Mouse (Mus musculus) spleen, postnatal 36 days (tissue): Measurements from ENCODE around the gene Hs3st6.
"Not testable (repeated sequence)": the region's sequence is repeated elsewhere in the genome, so short reads cannot be mapped to it uniquely, and the experiment has no call there.

Source experiments
- DNase-seq, 2 experiments: peaks; one replicate each; pipeline ENCODE4 v3.0.0; 2022; ENCODE audit warnings: low spot score in 2 of 2, mixed read lengths in 1 of 2

Gene Hs3st6

DNA sequence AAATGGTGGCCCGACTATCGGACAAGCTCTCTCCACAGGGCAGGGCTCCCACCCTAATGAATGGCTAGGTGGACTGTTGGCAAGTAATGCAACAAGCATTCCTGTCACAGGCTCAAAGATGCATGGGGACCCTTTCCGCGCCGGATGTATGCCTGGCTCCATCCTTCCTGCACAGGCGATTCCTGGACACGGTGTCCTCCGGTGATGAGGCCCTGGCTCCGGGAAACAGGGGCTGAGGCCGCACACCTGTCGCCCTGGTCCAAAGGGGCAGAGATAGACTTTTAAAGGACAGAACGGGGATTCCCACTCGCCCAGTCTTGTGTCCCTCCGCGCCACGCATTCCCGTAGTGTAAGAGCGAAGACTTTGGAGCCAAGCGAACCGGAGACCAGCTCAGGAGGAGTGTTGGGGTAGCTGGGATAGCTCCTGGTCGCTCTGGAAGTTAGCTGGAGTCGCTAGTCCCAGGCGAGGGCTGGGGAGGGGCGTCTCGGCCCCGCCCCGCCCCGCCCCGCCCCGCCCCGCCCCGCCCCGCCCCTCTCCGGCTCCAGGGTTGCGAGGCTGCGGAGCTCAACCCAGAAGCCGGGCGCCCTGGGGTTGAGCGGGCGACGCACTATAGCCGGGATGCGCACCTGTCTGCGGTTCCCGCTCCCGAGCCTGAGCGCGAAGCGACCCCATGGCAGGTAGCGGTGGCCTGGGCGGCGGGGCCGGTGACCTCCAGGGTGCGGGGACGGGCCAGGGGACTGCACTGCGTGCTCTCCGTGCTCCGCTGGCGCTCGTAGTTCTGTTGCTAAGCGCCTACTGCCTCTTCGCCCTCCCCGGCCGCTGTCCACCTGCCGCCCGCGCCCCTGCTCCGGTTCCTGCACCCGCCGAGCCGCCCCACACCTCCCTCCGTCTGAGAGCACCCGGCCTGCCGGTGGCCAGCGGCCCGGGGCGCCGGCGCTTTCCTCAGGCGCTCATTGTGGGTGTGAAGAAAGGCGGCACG is at the start of gene Hs3st6:
Gene Hs3st6, plus strand, starts transcription at position 574 of the 980 bp plus-strand sequence.
- DNase-seq = no peak

DNA sequence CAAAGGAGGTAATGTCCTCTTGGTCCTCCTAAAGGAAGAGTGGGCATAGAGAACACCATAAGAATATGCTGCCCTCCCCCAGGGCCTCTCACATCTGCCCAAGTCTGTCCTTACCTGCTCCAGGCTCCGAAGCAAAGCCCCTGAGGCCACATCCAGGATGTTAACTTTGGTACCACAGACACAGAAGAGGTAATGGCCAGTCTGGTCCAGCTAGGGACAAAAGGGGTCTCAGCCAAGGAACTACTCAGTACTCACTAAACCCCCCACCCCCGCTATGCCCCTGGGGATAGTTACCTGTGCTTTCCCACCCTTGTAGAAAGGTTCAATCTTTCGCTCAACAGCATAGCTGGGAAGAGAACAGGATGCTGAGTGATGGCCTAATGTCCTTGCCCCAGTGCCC is 47.0 kb upstream of the Hs3st6 start:
- no peak for DNase-seq

DNA sequence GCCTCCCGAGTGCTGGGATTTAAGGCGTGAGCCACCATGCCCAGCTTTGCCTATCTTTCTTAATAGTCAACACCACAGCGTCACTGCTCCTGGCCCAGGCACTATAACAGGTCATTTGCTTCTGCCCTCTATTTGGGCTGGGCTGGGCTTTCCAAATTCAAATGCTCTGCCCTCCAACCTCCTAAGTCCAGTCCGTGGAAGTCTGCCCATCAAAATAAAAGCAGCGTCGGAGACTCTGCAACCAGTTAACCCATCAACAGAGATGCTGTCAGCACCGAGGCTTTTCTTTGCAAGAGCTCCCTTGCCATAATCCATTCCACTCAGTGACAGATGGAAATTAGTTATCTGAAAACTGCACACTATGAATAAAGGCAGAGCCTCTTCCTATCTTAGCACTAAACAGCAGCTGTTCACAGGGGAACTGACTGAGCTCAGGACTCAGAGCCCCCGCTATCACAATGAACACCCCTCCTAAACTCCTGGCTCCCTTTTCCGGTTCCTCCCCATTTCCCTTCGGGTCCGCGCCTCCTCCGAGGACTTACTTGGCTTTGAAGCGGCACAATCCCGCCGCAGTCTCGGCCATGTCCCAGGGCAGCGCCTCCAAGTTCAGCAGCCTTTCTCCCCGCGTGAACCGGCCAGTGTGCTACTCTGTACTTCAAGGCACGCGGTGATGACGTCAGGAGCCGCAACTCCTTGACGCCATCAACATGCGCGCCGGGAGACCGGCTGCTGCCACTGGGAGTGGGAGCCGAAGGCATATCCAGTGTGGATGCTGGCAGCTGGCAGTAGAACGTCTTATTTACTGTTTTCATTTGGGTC is 45.6 kb upstream of the Hs3st6 start, which contains the start of gene Tbl3:
Gene Tbl3, minus strand, starts transcription at position 679 of the 819 bp plus-strand sequence.
- DNase-seq = peak; percentile 86 to 88

DNA sequence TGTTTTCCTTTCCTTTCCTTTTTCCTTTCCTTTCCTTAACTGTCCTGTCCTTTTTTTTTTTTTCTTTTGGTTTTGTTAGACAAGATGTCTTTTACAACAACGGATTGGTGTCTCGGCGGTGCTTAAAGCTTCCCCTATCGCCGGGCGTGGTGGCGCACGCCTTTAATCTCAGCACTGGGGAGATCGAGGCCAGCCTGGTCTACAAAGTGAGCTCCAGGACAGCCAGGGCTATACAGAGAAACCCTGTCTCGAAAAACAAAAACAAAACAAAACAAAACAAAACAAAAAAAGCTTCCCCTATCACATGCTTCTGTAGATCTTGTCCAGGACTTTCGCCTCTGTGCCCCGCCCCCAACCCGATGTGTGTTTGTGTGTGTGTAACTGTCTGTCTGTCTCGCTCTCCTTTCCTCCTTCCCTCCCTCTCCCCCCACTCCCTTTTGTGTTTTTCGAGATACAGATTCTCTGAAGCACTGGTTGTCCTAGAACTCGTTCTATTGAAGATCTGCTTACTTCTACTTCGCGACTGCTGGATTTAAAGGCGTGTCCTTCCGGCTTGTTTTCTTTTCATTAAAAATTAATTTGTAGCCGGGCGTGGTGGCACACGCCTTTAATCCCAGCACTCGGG is 44.9 kb upstream of the Hs3st6 start:
- no peak for DNase-seq

DNA sequence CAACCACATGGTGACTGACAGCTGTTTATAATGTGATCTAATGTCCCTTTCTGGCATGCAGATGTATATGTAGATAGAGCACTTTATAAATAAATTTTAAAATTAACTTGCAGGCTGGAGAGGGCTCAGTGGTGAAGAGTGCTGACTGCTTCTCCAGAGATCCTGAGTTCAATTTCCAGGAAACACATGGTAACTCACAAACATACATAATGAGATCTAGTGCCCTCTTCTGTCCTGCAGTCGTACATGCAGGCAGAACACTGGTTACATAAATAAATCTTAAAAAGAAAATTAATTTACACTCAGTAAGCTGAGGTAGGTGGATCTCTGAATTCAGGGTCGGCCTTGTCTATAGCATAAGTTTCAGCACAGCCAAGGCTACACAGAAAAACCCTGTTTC is 44.1 kb upstream of the Hs3st6 start:
- no peak for DNase-seq

DNA sequence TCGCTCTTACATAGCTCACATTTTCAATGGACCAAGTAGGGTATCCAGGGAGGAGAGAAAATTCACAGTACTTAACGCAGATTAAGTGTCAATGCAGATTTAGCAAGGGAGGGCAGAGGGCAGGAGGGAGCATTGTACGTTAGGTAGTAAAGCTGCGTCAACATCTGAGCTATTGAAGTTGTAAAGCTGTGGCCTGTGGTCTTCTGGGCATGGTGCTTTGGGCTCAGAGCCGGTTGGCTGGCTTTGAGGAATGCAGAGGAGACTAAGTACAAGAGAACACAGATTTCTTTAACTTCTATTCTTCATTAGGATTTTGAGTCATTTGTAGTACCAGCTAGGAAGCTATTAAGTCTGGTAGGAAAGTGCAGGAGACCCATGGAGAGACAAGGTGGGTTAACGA is 37.2 kb upstream of the Hs3st6 start:
- DNase-seq = no peak

DNA sequence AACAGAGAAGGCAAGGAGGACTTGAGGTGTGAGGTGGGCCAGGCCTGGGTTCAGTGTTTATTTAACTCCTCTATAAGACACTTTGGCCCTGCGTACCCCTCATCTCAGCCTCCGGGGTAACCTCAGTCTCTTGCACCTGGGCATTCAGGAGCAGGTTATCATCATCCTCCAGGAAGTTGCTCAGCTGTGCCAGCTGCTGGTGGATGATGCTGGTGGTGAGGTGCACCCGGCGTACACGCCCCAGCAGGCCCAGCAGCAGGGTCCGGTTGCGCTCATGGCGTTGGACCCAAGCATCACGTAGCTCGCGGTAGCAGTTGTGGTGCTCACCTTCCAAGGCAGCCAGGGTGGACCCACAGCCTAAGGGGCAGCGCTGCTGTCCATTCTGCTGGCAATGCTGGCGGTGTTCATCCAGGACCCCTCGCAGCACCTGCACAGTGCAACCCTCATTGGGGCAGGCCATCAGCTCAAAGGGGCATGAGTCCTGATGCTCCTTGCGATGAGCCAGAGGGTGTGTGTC is 36.6 kb upstream of the Hs3st6 start:
- no peak for DNase-seq

DNA sequence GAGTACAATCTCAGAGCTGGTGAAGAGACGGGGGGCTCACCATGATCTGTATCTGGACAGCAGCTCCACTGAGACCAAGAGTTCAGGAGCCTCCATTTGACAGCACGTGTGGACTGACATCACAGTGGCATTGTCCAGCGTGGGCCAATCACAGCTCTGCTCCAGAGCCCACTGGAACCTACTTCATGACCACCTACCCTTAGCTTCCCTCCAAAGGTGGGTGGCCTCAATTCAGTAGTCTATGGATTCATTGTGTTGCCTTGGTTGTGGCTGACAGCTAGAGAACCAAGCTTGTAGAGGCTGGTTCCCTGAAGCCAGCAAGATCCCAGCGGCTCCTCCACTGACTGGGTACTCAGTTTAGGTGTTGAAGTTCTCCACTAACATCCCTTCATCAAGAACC is 34.8 kb upstream of the Hs3st6 start, which contains the start of the genes Rnf151 and Rps2:
Gene Rnf151, minus strand, starts transcription at position 121 of the 400 bp plus-strand sequence.
Gene Rps2, plus strand, starts transcription at position 174 of the 400 bp plus-strand sequence.
- DNase-seq = no peak

DNA sequence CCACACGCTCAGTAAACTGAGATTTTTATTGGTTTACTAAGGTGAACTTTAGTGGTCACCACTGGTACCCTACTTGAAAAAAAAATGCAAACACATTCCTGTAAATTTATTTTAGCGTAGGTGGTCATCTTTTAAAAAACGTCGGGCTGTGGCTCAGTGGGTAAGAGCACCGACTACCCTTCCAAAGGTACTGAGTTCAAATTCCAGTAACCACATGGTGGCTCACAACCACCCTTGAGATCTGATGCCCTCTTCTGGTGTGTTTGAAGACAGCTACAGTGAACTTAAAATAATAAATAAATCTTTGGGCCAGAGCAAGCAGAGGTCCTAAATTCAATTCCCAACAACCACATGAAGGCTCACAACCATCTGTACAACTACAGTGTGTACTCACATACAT is 33.9 kb upstream of the Hs3st6 start:
- DNase-seq = not testable (repeated sequence)

DNA sequence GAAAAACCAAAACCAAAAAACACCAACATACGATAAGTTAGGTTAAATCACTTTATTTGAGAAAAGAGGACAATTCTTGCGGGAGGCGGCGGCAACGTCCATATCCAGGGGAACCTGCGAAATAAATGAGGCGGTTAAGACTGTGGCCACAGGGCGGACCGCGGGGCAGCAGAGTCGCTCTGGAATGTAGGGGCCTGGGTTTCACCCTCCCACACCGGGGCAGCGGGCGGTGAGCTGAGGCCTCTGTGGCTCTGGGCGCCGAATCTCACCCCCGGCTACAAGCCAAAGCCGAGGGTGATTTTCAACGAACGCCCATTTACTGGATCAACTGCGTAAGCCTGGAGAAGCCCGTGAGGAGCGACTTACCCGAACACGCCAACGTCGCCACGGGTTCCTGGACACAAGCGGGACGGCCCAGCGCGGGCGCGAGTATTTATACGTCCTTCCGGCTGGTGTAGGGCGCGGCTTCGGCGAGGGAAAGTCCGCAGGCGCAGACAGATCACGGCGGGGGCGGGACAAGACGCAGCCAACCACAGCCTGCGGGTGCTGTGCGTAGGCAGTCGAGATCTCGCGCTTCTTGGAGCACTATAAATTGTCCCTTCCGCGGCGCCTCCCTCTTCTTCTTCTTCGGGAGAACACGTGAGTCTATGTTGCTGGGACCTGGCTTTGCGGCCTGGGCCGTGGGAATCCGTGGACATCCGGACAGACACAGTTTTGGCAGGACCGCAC is 33.1 kb upstream of the Hs3st6 start:
- peak; percentile 98 for DNase-seq

DNA sequence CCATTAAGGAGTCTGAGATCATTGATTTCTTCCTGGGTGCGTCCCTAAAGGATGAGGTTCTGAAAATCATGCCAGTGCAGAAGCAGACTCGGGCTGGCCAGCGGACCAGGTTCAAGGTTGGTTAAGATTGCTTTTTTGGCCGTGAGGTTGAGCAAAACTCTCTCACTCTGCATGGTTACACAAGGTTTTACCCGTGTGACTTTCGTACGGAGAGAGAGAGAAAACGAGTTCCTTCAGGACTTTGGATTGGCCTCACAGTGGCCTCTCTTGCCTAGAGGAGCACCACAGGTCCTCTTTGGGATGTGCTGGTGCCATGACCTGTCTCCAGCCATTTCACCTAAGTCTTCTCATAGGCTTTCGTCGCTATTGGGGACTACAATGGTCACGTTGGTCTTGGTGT is 32.2 kb upstream of the Hs3st6 start:
- not testable (repeated sequence) for DNase-seq

DNA sequence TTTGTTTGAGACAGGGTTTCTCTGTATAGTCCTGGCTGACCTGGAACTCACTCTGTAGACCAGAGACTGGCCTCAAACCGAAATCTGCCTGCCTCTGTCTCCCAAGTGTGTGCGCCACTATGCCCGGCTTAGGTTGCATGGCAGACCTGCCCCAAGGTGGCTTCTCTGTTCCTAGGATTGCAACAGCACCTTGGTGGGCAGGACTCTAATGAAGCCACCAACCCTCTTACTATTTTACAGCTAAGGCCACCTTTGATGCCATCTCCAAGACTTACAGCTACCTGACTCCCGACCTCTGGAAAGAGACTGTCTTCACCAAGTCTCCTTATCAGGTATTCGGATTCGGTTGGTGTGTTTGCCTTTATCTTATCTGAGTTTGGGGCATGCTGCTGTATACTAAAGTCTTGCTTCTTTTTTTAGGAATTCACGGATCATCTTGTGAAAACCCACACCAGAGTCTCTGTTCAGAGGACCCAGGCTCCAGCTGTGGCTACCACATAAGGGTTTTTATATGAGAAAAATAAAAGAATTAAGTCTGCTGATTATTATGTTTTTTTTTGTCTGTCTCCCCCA is 31.3 kb upstream of the Hs3st6 start:
- DNase-seq = not testable (repeated sequence)

DNA sequence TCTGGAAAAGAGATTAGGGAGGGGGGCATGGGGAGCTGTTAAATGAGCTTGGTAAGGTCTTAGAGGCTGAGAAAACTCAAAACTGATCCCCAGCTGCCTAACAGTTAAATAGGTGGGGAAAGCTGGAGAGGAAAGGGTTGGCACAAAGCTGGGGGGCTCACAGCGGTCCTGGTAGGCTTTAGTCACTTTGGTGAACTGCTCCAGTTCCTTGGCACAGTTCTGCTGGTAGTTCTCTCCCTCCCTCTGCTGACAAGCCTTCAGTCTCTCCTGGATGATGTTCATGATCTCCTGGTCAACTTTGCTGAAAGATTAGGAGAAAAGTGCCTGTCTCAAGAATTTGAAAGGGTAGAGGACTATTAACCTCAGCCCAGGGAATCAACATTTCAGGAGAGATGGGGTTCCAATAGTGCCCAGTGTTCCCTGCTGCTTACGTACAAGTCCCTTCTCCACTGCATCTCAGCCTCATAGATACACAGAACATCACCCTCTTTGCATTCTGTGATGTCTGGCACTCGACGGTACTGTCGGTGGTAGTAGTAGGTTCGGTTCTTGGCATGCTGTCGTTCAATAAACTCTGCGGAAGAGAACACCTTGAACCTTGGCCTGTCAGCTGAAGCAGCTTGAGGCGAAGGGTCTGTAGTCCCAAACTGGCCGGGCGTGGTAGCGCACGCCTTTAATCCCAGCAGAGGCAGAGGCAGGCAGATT is 30.4 kb upstream of the Hs3st6 start:
- no peak for DNase-seq

DNA sequence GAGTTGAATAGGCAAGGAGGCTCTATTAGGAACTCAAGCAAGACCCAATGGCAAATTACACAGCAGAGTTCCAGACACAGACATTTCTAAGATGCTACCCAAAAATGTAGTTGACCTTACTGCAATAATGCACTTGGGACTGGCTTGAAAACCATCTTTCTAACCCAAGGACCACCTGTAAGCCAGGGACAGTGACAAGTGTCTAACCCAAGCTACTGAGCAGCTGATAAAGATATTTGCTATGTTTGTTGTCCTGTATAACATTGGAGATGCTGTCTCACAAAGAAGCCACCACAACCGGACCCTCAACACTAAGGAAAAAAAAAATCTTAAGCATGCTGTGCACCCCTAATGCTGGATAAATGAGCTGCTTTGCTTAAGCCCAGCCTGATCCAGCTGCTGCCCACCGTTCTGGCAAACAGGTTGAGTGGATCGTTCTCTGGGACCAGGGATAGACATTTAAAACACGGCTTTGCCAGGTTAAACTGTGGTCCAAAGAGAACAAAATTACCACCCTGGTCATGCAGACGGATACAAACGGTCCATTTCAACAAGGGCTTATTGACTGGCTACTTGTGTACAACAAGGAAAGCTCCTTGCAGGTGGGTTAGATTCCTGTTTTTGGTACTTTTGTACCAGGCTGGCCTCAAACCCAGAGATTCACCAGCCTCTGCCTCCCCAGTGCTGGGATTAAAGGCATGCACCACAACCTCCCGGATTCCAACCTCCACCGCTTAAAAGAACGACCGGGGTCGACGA is 29.5 kb upstream of the Hs3st6 start:
- DNase-seq = no peak

DNA sequence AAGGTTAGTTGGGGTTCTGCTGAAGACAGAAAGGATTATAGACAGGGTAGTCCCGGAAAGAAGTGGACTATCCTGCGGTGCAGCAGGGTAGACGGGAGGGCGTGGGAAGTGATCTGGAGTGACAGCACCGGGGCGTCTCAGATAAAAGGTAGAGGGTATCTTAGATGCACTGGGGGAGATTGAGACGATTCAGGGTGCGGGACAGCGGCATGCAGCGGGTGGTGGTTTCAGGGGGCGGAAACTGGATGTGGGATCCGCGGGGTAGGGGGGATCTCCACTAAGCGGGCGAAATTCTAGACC is 29.0 kb upstream of the Hs3st6 start:
- peak; percentile 19 to 50 for DNase-seq

DNA sequence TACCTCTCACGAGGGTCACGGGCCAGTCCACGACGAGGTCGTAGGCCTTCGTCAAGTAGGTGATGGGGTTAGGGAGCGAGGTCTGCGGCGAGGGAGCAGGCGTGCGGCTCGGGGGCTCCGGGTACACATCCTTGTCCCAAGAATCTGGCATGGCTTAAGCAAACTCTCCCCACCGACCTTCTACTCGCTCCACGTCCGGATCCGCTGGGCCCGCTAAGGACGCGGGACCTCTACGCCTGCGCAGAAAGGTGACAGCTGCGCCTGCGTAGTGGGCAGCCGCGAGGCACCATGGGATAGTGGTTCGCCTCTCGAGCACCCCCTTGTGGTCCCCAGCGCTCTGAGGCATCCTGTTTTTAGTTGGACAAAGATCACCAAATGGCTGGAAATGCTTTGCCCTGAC is 28.6 kb upstream of the Hs3st6 start, which contains the start of gene Ndufb10:
Gene Ndufb10, minus strand, starts transcription at position 295 of the 400 bp plus-strand sequence.
- peak; percentile 92 to 94 for DNase-seq

DNA sequence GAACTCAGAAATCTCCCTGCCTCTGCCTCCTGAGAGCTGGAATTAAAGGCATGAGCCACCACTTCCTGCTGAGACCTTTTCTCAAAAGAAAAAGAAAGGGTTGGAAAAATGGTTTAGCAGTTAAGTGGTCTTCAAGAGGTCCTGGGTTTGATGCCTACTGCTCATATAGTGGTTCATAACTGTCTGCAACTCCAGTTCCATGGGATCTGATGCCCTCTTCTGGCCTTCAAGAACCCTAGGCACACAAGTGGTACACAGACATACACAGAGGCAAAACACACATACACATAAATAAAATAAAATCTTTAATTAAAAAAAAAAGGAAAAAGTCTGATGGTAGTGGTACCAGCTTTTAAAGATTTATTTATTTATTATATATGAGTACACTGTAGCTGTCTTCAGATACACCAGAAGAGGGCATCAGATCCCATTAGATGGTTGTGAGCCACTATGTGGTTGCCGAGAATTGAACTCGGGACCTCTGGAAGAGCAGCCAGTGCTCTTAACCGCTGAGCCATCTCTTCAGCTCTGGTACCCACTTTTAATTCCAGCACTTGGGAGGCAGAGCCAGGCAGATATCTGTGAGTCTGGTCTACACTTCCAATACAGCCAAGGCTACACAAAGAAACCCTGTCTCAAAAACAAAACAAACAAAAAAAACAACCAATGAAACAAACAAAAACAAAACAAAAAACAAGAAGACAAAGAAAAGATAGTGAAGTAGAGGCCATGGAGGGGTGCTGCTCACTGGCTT is 27.0 kb upstream of the Hs3st6 start:
- no peak for DNase-seq

DNA sequence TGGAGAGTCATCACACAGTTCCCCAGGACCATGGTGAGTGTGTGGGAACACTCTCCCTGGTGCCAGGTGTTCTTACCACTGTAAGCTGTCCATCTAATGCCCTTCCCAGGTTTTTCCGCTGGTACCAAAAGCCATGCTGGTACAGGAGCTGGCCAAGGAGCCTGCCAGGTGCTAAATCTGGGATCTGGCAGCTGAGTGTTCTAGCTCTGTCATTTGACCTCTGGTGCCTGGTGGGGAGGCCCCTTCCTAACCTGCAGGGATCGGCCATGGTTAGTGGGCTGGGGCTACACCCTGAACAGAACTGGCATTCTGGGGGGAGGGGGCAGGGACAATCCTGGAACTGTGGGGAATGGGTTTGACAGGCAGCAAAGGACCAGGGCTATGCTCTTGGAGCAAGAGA is 25.2 kb upstream of the Hs3st6 start, which contains the start of gene Rpl3l:
Gene Rpl3l, plus strand, starts transcription at position 203 of the 400 bp plus-strand sequence.
- no peak for DNase-seq
